Mouse (Mus musculus) olfactory bulb, adult 2 months (tissue): ENCODE results near the gene Banf2.

Experiments
- CTCF ChIP-seq: fragments of 200-500 bp; IDR thresholded peaks from 2 replicates; pipeline ENCODE4 v1.5.1; 2012; ENCODE audit warnings: low read depth, mild to moderate bottlenecking, low read length, moderate library complexity; ENCODE audit not compliant: insufficient read depth
- POLR2A ChIP-seq: fragments of 200-500 bp; IDR thresholded peaks from 2 replicates; pipeline ENCODE4 v1.6.1; 2012; ENCODE audit warnings: mild to moderate bottlenecking, low read depth, low read length, moderate library complexity; ENCODE audit not compliant: insufficient read depth

GRCm38 (mm10) chr2:144044726-144045125 lies 11.9 kb downstream of the Banf2 start:
- TF ChIP-seq POLR2A (no peak), CTCF (no peak)
